Mouse (Mus musculus) cerebellum, adult 9-11 months (tissue): ENCODE measurements around the gene AL731706.1.
"Not testable (repeated sequence)": the region's sequence is repeated elsewhere in the genome, so short reads cannot be mapped to it uniquely, and the experiment has no call there.

Experiments
- DNase-seq: peaks from one replicate; pipeline ENCODE4 v3.0.0; 2022

AL731706.1 gene

GRCm38 (mm10) chr2:136891068-136891950 lies at the start of gene AL731706.1, which contains the start of the genes Slx4ip and Mkks:
TSS of gene AL731706.1 (minus strand) at chr2:136891389.
TSS of gene Slx4ip (plus strand) at chr2:136891218.
TSS of gene Mkks (minus strand) at chr2:136891389.
- peak; percentile 100 for DNase-seq

GRCm38 (mm10) chr2:136938249-136938648 lies 47.1 kb upstream of the AL731706.1 start:
- no peak for DNase-seq

GRCm38 (mm10) chr2:136936391-136937288 lies 45.5 kb upstream of the AL731706.1 start:
- no peak for DNase-seq

DNA sequence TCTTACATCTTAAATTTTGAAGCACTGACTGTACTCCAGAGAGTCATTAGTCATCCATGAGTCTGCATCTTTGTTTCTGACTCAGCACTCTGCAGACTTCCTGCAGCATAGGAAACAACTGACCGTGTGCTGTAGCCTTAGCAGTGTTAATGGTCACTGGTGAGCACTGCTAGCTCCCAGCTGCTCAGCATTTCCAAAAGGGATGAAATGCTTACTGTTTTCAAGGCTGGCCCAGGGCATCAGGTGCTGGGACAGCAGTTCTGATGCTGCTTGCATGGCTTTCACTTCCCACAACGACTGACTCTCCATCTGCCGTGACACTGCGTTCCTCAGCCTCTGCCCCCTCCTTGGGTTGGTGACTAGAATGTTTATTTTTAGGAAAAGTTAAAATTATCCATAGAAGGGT lies 29.8 kb upstream of the AL731706.1 start:
- no peak for DNase-seq

- DNase-seq, result no peak
Observed at GRCm38 (mm10) chr2:136920257-136920993, 29.2 kb upstream of the AL731706.1 start.

DNA sequence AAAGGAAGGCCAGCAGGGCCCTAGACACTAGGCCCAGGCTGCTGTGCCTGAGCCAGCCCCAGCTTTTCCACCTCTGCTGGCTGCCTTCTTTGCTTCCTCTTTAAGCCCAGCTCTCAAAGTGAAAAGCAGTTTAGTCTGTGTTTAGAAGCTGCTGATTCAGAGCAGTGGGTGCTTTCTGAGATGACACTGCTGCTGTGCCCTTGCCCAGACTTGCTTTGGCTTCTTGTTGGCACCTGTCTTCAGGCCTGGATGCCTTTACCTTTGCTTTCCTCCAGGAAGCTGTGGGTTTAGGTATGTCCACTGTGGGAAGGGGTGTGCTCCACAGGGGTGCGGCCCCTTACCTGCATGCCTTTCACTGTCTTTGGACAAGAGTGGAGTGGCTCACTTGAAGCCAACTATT lies 28.2 kb upstream of the AL731706.1 start:
- DNase-seq, result no peak

DNA sequence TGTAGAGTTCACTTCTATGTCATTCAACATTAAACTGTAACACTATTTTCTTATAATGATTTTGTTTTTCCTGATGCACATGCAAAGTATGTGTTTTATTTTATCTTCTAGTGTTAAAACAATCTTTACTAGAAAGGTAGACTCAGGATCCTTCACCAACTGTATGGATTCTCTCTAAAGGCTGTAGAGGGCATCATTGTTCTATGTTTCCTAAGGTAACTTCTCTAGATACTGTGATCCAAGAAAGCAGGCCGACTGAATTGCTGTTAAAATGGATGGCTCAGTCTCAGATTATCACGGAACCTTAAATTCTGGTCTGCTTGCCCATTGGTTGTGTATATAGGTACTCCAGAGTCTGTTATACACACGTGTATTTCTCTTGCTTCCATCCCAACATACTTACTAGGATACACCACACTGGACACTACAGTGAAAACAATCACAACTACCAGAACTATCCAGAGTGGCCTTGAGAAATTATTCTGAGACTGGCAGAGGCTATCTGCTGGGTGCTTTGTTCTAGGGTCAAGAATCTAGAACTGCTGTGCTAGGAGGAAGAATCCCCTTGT lies 23.2 kb upstream of the AL731706.1 start:
- DNase-seq, result no peak

DNA sequence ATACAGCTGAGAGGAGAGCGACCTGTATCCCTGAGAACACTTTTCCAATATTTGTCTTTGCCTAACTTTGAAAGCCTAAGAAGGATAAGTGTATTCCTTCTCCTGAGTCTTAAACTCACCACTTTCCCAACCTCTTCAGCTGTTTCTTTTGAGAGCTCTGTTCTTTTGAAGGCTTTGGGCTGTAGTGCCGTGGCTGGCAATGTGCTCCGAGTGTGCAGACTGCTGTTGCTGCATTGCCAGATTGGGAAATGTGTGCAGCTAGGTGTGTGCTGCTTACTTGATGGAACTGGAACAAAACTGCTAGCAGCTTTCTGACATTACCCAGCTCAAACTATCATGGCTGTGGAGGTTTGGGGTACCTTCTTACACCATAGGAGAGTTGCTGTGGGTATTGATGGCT lies 21.8 kb upstream of the AL731706.1 start:
- no peak for DNase-seq

DNA sequence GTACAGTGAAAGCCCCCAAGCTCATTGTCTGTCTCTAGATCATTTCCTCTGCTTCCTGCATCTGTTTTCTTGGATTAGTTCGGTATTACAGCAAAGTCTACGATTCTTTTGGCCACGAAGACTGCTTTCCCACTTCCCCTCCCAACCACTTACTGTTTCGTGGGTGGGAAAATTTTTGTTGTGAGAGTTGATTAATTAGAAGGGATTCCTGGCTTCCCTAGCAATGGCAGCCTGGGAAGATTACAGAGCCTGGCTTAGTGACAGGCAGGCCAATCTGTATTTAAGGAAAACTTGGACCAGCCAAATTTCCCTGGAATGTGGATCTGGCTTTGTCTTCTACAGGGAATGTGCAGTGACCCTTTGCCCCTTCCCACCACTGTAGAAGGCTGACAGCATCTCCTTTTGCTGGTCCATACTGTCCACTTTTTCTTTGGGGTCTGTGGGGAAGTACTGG lies 20.8 kb upstream of the AL731706.1 start:
- DNase-seq, result no peak

GRCm38 (mm10) chr2:136909298-136909697 lies 18.1 kb upstream of the AL731706.1 start:
- DNase-seq, result no peak

DNA sequence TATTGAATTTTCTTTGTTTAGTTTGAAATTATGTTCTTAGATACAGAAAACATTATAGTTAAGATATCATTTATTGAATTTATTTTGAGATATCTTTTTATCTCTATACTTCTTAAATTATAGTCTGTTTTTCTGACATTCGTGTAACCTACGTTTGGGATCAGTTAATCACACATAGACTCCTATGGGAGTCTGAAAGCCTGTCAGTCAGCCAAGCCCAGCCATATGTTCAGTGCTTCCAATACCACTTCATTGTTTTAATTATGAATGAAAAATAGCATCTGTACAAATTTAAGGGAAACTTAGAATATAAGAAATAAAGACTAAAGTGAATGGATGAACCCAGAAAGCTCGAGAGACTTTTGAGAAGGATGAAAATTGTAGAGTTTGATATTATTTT lies 17.4 kb upstream of the AL731706.1 start:
- DNase-seq, result no peak

DNA sequence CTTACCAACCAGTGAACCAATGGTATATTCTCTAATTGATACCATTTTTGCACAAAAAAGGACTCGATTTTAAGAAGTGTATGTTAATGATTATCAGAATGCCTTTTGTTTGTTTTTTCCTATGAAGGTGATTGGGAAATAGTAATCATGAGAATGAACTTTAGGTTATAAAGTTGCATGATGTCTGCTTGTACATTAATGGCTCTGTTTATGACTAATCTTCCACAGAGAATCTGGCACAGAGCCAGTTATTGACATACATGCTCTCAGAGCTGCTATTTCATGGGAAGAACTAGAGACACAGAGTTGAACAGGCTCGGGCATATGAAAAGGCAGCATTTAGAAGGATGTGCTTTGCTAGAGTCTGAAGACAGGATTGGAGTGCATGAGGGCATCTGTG lies 4.9 kb upstream of the AL731706.1 start:
- no peak for DNase-seq

DNA sequence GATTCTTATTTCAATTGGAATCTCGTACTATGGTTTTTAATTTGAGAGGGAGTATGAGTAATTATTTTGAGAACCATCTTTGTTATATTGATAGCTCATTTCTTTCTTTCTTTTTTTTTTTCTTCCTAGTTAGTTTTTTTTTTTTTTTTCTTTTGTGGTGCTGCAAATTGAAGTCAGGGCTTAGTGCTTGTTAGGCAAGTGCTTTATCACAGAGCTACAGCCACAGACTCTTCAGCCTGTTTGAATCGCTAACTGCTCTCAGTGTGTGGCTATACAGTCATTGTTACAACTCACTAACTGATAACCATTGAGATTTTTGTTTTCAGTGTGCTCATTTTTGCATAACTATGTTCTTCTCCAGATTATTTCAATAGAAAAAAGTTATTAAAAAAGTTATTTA lies 3.3 kb upstream of the AL731706.1 start:
- DNase-seq, result no peak

GRCm38 (mm10) chr2:136891951-136892371 lies 772 bp upstream of the AL731706.1 start:
- peak; percentile 99 for DNase-seq

GRCm38 (mm10) chr2:136890716-136891067 lies 497 bp downstream of the AL731706.1 start:
- DNase-seq, result not testable (repeated sequence)

- no peak for DNase-seq
Observed at GRCm38 (mm10) chr2:136886846-136887245, 4.3 kb downstream of the AL731706.1 start.

DNA sequence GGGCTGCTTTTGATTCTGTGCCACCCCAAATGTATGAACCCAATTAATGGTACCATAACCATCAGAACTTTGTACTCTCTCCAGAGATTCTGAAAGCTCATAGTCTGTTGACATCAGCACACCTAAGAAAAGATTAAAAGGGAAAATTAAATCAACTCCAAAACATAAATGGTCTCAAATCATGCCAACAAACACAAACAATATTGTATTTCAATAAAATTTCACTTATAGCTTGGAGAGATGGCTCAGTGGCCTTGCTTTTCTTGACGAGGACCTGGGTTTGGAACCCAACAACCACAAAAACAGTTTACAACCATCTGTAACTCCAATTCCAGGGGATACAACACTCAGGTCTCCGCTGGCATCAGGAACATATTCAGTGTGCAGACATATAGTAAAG lies 5.6 kb downstream of the AL731706.1 start, which contains the start of gene AL731706.2:
TSS of gene AL731706.2 (minus strand) at position 101 of the 400 bp plus-strand sequence.
- DNase-seq, result no peak

DNA sequence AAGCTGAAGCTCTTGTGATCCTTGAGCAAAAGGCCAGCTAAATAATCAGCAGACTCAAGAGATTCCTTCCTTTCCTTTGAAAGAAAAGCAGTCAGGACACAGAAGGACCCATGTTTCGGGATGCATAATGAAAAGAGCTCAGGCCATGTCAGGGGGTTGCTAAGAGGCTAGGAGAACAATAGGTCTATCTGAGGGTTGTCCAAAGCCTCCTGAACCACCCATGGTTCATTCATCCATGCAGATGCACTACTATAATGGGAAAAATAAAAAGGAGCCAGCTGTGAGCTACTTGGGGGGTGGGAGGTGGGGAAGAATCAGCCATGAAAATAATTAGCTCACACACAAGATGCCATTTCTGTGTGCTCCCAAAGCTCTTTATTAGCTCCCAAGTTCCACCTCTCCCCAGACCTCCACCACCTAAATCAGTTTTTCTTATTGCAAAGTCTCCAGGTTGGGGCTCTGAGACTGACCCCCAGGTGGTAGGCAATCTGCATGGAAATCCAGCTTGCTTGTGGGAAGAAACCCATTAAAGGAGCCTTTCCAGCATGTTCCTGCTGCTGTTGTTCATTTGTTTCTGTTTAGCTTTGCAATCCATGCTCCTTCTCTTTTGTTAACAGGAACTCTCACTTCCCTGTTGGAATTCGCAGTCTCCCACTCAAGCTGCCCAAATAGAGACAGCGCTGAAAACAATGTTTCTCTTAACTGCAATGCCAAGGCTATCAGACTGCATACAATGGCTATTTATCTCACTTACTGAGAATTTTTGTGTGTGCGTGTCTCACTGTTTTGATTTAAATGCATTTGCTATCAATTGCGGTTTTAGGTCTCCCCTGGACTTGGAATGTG lies 36.4 kb downstream of the AL731706.1 start:
- no peak for DNase-seq

DNA sequence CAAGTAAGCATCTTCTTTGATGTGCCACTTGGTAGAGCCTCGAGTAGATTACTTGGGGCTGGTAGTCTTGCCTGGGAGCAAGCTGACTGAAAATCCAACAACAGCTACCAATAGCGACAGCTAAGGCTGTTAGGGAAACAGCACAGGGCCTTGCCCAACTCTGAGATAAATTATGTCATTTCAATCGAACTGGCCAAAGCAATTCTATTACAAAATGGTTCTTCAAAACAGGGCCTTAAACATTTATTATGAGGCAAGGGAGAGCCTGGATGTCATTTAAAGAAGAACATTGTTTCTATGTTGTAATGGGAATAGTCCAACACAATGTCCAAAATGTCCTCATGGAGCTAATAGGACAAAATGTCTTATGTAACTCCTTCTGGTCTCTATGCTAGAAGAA lies 40.8 kb downstream of the AL731706.1 start:
- DNase-seq, result no peak

- DNase-seq, result no peak
Observed at GRCm38 (mm10) chr2:136837994-136838393, 53.2 kb downstream of the AL731706.1 start.

DNA sequence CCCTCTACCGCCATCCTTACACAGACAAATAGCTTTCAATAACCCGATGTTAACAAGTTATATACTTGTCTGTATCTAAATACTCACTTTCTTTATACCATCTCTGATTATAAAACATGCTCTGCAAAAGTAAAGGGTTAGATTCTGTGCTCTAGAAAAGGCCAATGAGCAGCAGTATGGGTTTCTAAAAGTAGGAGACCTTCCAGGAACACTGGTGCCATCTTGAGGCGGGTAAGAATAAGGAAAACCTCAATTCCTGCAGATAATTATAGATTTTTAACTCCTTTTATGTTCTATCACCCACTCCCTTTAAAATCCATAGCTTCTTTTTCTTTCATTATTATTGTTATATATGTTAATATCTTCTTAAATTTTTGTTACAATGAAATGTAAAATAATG lies 55.3 kb downstream of the AL731706.1 start:
- DNase-seq, result peak; percentile 54
